In genomic region chr3:116325501-116325900, GRCm38 (mm10) we compare ENCODE assay signal across 35 mouse cellular contexts.
"Had no signal": no experiment of that assay in that cellular context is flagged by ENCODE, and none has a peak within 500 bp of the region (broad histone marks: within the 10 kb centered on the region; RNA-seq: fewer than 3 reads in every experiment).

No protein-coding gene starts in this region.

- H3K9ac ChIP-seq: heart, embryonic 12.5 days; heart, embryonic 13.5 days; heart, embryonic 15.5 days; hindbrain, embryonic 13.5 days; hindbrain, embryonic 14.5 days; hindbrain, embryonic 15.5 days; intestine, embryonic 15.5 days; kidney, embryonic 15.5 days had no signal

- ATAC-seq: hindbrain, embryonic 16.5 days; hindbrain, postnatal 0 days; inflammation-experienced regulatory T-cells, adult 6 months; intestine, embryonic 15.5 days; intestine, embryonic 16.5 days; intestine, postnatal 0 days had no signal

- DNase-seq: heart, postnatal 10 days; heart, postnatal 14 days; heart, postnatal 36 days; heart, postnatal 4 days; kidney, adult 11 months; kidney, adult 18-20 months; kidney, adult 2 months; kidney, adult 8-10 months; kidney, adult 9 months; kidney, postnatal 10 days; kidney, postnatal 14 days; kidney, postnatal 25 days; kidney, postnatal 36 days; kidney, postnatal 4 days; layer of hippocampus, adult 9-11 months; layer of hippocampus, postnatal 36 days had no signal

- H3K9me3 ChIP-seq: heart, embryonic 12.5 days; heart, embryonic 13.5 days; heart, embryonic 15.5 days; hindbrain, embryonic 10.5 days; hindbrain, embryonic 12.5 days; hindbrain, embryonic 13.5 days; hindbrain, embryonic 15.5 days; intestine, embryonic 15.5 days; kidney, embryonic 15.5 days had no signal

- H3K4me3 ChIP-seq: heart, embryonic 12.5 days; heart, embryonic 13.5 days; heart, embryonic 15.5 days; hindbrain, embryonic 10.5 days; hindbrain, embryonic 12.5 days; hindbrain, embryonic 13.5 days; hindbrain, embryonic 15.5 days; intestine, embryonic 15.5 days; kidney, embryonic 15.5 days; layer of hippocampus, adult 2 months; left cerebral cortex, adult 2 months had no signal

- H3K36me3 ChIP-seq: heart, embryonic 15.5 days; hindbrain, embryonic 13.5 days; hindbrain, embryonic 15.5 days; intestine, embryonic 15.5 days had no signal

- H3K27ac ChIP-seq: heart, embryonic 13.5 days; heart, embryonic 15.5 days; hindbrain, embryonic 10.5 days; hindbrain, embryonic 12.5 days; hindbrain, embryonic 13.5 days; hindbrain, embryonic 14.5 days; hindbrain, embryonic 15.5 days; hindbrain, postnatal 0 days; intestine, embryonic 15.5 days; kidney, embryonic 15.5 days; kidney, postnatal 0 days; layer of hippocampus, adult 2 months; left cerebral cortex, adult 2 months had no signal

- H3K4me2 ChIP-seq: heart, embryonic 11.5 days; heart, embryonic 12.5 days; heart, embryonic 13.5 days; heart, embryonic 15.5 days; hindbrain, embryonic 12.5 days; hindbrain, embryonic 13.5 days; hindbrain, embryonic 14.5 days; hindbrain, embryonic 15.5 days; intestine, embryonic 15.5 days; kidney, embryonic 15.5 days had no signal

- H3K27me3 ChIP-seq: heart, embryonic 12.5 days; heart, embryonic 13.5 days; heart, embryonic 15.5 days; hindbrain, embryonic 12.5 days; hindbrain, embryonic 13.5 days; hindbrain, embryonic 15.5 days; intestine, embryonic 15.5 days; kidney, embryonic 15.5 days had no signal
